In the genomic region with DNA sequence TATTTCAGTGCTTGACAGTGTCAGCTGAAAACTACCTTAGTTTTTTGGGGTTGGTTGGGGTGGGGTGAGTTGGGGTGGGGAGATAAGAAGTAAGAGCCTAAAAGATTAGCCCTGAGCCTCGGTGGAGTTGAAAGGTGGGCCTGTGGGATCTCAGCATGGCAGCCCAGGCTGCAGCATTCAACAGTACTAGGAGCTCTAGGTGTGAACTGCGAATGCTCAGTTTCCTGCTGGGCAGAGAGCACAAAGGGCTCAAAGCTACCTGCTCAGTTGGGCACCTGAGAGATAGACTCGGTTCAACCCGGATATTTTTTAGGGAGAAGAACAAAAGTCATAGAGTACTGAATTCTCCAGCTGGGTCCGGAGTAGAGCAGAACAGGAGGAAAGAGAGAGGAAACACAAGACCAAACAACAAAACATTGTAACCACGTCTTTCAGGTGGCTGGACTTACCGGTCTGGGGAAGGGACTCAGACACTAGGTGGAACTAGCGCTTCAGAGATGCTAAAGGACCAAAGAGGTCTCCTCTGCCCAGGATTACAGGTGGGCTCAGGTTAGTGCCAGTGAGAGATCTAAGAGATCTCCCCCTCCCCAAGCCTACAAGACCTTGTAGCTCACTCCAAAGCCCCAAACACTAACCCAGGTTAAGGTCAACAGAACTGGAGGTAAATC, we compare ENCODE assay signal across 8 mouse cellular contexts. TPM values are rescaled to one million over a fixed set of nuclear protein-coding genes. Genes with fewer than 3 reads are reported as not detected.
DNase-seq lines count a peak whose midpoint lies in the region; ATAC-seq and TF ChIP-seq lines count a peak whose summit lies in the region.

No protein-coding gene starts in this region.

- no peak for ATAC-seq in embryonic facial prominence, embryonic 11.5 days (replicated peaks; ENCODE audit: insufficient number of reproducible peaks, low FRiP score, low TSS enrichment, low read depth)
- no peak for ATAC-seq in limb, embryonic 12.5 days (ENCODE audit: insufficient number of reproducible peaks, insufficient read depth, low FRiP score, low TSS enrichment, low read depth)

- intact Hi-C loops in heart, adult 2 months (cut with DNase I) = no loop called here
- intact Hi-C loops in gastrocnemius, postnatal 14 days (cut with DNase I; ENCODE audit: low total_unique reads) = no loop called here
- intact Hi-C loops in gastrocnemius, adult 2 months (cut with DNase I) = no loop called here

- peak; percentile 16 for TF ChIP-seq RAD21 in CH12.LX (IDR thresholded peaks at IDR 0.05; ENCODE audit: low read depth, low read length)

- no peaks in the 10 kb centered on the region for H3K27me3 ChIP-seq in heart, embryonic 10.5 days (ENCODE audit: insufficient read depth, poor library complexity, severe bottlenecking)
- H3K27me3 ChIP-seq in heart, adult 2 months (ENCODE audit: control insufficient read depth, insufficient read depth, low read length) = no peaks in the 10 kb centered on the region
- no peaks in the 10 kb centered on the region for H3K27me3 ChIP-seq in CH12.LX (replicated peaks)
- no peaks in the 10 kb centered on the region; the same call in 1 of the 2 replicates for H3K27me3 ChIP-seq in embryonic facial prominence, embryonic 11.5 days (ENCODE audit: control insufficient read depth, insufficient read depth, low read length)
- peaks cover 31% of the 10 kb centered on the region for H3K27me3 ChIP-seq in limb, embryonic 12.5 days

- H3K4me2 ChIP-seq in CH12.LX (ENCODE audit: insufficient read depth, low read depth, poor library complexity, severe bottlenecking) = no peak overlapping the region
- H3K4me2 ChIP-seq in embryonic facial prominence, embryonic 11.5 days (ENCODE audit: low read depth, low read length) = peak overlapping the region; percentile 77
- H3K4me2 ChIP-seq in limb, embryonic 12.5 days = peak overlapping the region; percentile 75

- H3K4me1 ChIP-seq in heart, embryonic 10.5 days = no peaks in the 10 kb centered on the region; the same call in 1 of the 2 replicates
- no peaks in the 10 kb centered on the region for H3K4me1 ChIP-seq in heart, adult 2 months (ENCODE audit: control insufficient read depth, insufficient read depth, low read length)
- H3K4me1 ChIP-seq in CH12.LX (ENCODE audit: control insufficient read depth in 1 of 2, insufficient read depth in 2 of 2) = no peaks in the 10 kb centered on the region
- no peaks in the 10 kb centered on the region for H3K4me1 ChIP-seq in embryonic facial prominence, embryonic 11.5 days (ENCODE audit: control insufficient read depth, insufficient read depth, low read length)
- H3K4me1 ChIP-seq in limb, embryonic 12.5 days (replicated peaks) = peaks cover 3% of the 10 kb centered on the region

- peak overlapping the region; percentile 86 for H3K27ac ChIP-seq in heart, embryonic 10.5 days
- H3K27ac ChIP-seq in heart, adult 2 months = no peak overlapping the region
- H3K27ac ChIP-seq in CH12.LX (ENCODE audit: insufficient read depth, low read depth) = no peak overlapping the region
- H3K27ac ChIP-seq in embryonic facial prominence, embryonic 11.5 days (replicated peaks; ENCODE audit: low read depth, low read length) = no peak overlapping the region
- no peak overlapping the region for H3K27ac ChIP-seq in limb, embryonic 12.5 days
- H3K27ac ChIP-seq in gastrocnemius, adult 2 months = no peak overlapping the region

- dilution Hi-C loops in CH12.LX (cut with MboI; ENCODE audit: extremely low pct_ligation_motif_present, extremely low pct_unique_long_range_greater_than_20kb, low sequenced_read_pairs) = no loop called here

- H3K9ac ChIP-seq in heart, adult 2 months (ENCODE audit: low read depth, low read length) = no peak overlapping the region
- no peak overlapping the region for H3K9ac ChIP-seq in CH12.LX (ENCODE audit: insufficient read depth, low read depth)
- H3K9ac ChIP-seq in embryonic facial prominence, embryonic 11.5 days (replicated peaks; ENCODE audit: low read length) = no peak overlapping the region
- no peak overlapping the region for H3K9ac ChIP-seq in limb, embryonic 12.5 days (replicated peaks)

- H3K36me3 ChIP-seq in heart, embryonic 10.5 days = no peaks in the 10 kb centered on the region
- no peaks in the 10 kb centered on the region for H3K36me3 ChIP-seq in heart, adult 2 months (ENCODE audit: control insufficient read depth, insufficient read depth, low read length)
- H3K36me3 ChIP-seq in CH12.LX (replicated peaks in 1 of 2; ENCODE audit: control insufficient read depth in 1 of 2, insufficient read depth in 1 of 2, low read length in 1 of 2) = no peaks in the 10 kb centered on the region
- H3K36me3 ChIP-seq in embryonic facial prominence, embryonic 11.5 days (replicated peaks; ENCODE audit: control insufficient read depth, insufficient read depth, low read depth, low read length) = no peaks in the 10 kb centered on the region
- no peaks in the 10 kb centered on the region for H3K36me3 ChIP-seq in limb, embryonic 12.5 days

- H3K79me2 ChIP-seq in heart, adult 2 months (replicated peaks; ENCODE audit: control insufficient read depth, insufficient read depth, low read length) = no peaks in the 10 kb centered on the region
- H3K79me2 ChIP-seq in CH12.LX (replicated peaks; ENCODE audit: control insufficient read depth, extremely low read depth, insufficient read depth, poor library complexity, severe bottlenecking) = no peaks in the 10 kb centered on the region

- no peaks in the 10 kb centered on the region for H3K9me3 ChIP-seq in heart, embryonic 10.5 days
- no peaks in the 10 kb centered on the region for H3K9me3 ChIP-seq in CH12.LX (replicated peaks; ENCODE audit: low read length)
- no peaks in the 10 kb centered on the region for H3K9me3 ChIP-seq in embryonic facial prominence, embryonic 11.5 days (replicated peaks; ENCODE audit: control insufficient read depth, low read length)
- no peaks in the 10 kb centered on the region for H3K9me3 ChIP-seq in limb, embryonic 12.5 days

- no peak for TF ChIP-seq POLR2A in heart, adult 2 months (IDR thresholded peaks at IDR 0.05; ENCODE audit: insufficient read depth, low read depth, low read length)
- TF ChIP-seq POLR2A in CH12.LX (IDR thresholded peaks at IDR 0.05; ENCODE audit: low read depth, low read length) = no peak

- DNase-seq in heart, embryonic 10.5 days (ENCODE audit: low spot score) = no peak
- no peak for DNase-seq in heart, adult 2 months
- no peak for DNase-seq in CH12.LX (ENCODE audit: extremely low read depth)
- no peak for DNase-seq in embryonic facial prominence, embryonic 11.5 days (ENCODE audit: low spot score)
- no peak for DNase-seq in gastrocnemius, postnatal 14 days
- DNase-seq in frontal cortex, adult 2 months (ENCODE audit: extremely low spot score in 1 of 2, low spot score in 1 of 2) = no peak
- DNase-seq in gastrocnemius, adult 2 months = no peak

- peak overlapping the region; percentile 71 for H3K4me3 ChIP-seq in heart, embryonic 10.5 days
- no peak overlapping the region for H3K4me3 ChIP-seq in heart, adult 2 months
- H3K4me3 ChIP-seq in CH12.LX (replicated peaks in 1 of 3; ENCODE audit: low read depth in 2 of 3, low read length in 2 of 3, poor library complexity in 1 of 3) = no peak overlapping the region
- no peak overlapping the region for H3K4me3 ChIP-seq in embryonic facial prominence, embryonic 11.5 days (ENCODE audit: low read depth, low read length)
- 0 out of 2 replicates have a peak overlapping the region, but pooled peaks have one; percentile 43 for H3K4me3 ChIP-seq in limb, embryonic 12.5 days (replicated peaks)
- H3K4me3 ChIP-seq in gastrocnemius, adult 2 months = no peak overlapping the region

- WGBS in heart, embryonic 10.5 days = 4% methylated on average over 8 of the region's 8 CpGs
- WGBS in heart, adult 2 months = 21% methylated on average over 8 of the region's 8 CpGs
- 10% methylated on average over 8 of the region's 8 CpGs for WGBS in embryonic facial prominence, embryonic 11.5 days
- WGBS in limb, embryonic 12.5 days = 7% methylated on average over 8 of the region's 8 CpGs

- TF ChIP-seq CTCF in heart, adult 2 months (IDR thresholded peaks at IDR 0.05) = no peak
- no peak; a peak in 1 of 4 replicates for TF ChIP-seq CTCF in CH12.LX (conservative IDR thresholded peaks at IDR 0.05 in 1 of 2, IDR thresholded peaks at IDR 0.05 in 1 of 2; ENCODE audit: low read depth in 2 of 2, low read length in 2 of 2)
- TF ChIP-seq CTCF in gastrocnemius, adult 2 months (IDR thresholded peaks at IDR 0.05) = no peak

- TF ChIP-seq EP300 in heart, adult 2 months (IDR thresholded peaks at IDR 0.05; ENCODE audit: insufficient read depth, low read depth, low read length) = no peak
- TF ChIP-seq EP300 in CH12.LX (IDR thresholded peaks at IDR 0.05; ENCODE audit: low read length) = no peak

- in situ Hi-C loops in CH12.LX (cut with MboI; ENCODE audit: low pct_ligation_motif_present, low pct_unique_long_range_greater_than_20kb, low sequenced_read_pairs) = no loop called here

TF ChIP-seq in CH12.LX, 34 proteins besides CTCF, POLR2A, EP300 and RAD21:
- no peak for TF ChIP-seq ELF1 (IDR thresholded peaks at IDR 0.05; ENCODE audit: low read depth, low read length)
- no peak for TF ChIP-seq MAZ (IDR thresholded peaks at IDR 0.05; ENCODE audit: low read depth, low read length)
- no peak for TF ChIP-seq KAT2A (IDR thresholded peaks at IDR 0.05; ENCODE audit: insufficient replicate concordance, low read length)
- TF ChIP-seq IRF4 (IDR thresholded peaks at IDR 0.05; ENCODE audit: low read depth, low read length) = no peak
- no peak for TF ChIP-seq ETS1 (conservative IDR thresholded peaks at IDR 0.05; ENCODE audit: low read depth, low read length)
TF ChIP-seq in CH12.LX: peak in this region for 0.

RNA-seq across cellular contexts. Expression of a gene that starts 1.0 kb away (rescaled TPM):
- 20.9 and 28.4 TPM in 2 replicates for polyA plus RNA-seq in heart, embryonic 10.5 days (2016; fragmentation: Nextera tagmentation; extraction: Ambion mirVana)
- 1 to 10 TPM in 1 of 2 experiments, under 1 TPM in 1; 0.26 to 1.7 TPM for total RNA-seq in heart, adult 2 months (2021)
- polyA plus RNA-seq in heart, adult 2 months (2012; rRNA removed) = 0.68 and 1.6 TPM in 2 replicates
- total RNA-seq in CH12.LX (2012; rRNA removed) (not detected in 2 replicates), CH12.LX (2014; rRNA removed) (not detected in 2 replicates)
- polyA plus RNA-seq in CH12.LX (2012; ENCODE audit: insufficient read length, low read depth) = not detected in 2 replicates
- 0.64 and 1.6 TPM in 2 replicates for polyA plus RNA-seq in embryonic facial prominence, embryonic 11.5 days (2014; fragmentation: Nextera tagmentation; extraction: Ambion mirVana)
- polyA plus RNA-seq in limb, embryonic 12.5 days (2016; fragmentation: Nextera tagmentation; extraction: Ambion mirVana) = 0.24 and 0.38 TPM in 2 replicates
- total RNA-seq in gastrocnemius, postnatal 14 days (2021) = under 1 TPM; 0.27 to 0.76 TPM
- 48.2 and 59.1 TPM in 2 replicates for polyA plus RNA-seq in frontal cortex, adult 2 months (2012; rRNA removed)
- total RNA-seq in gastrocnemius, adult 2 months (2021) = under 1 TPM; 0.33 to 0.46 TPM

Comparison
In these comparisons a context has a peak if more than half of its experiments do, and no peak if none do; other contexts are left out.
1. H3K4me3 ChIP-seq: peak in heart, embryonic 10.5 days (single experiment) and limb, embryonic 12.5 days (single experiment); none in heart, adult 2 months (single experiment), CH12.LX (0 of 3), embryonic facial prominence, embryonic 11.5 days (single experiment) and gastrocnemius, adult 2 months (single experiment).